Mouse (Mus musculus) heart, postnatal 0 days (tissue): Measurements from ENCODE around the gene Phox2a. TPM values are rescaled to one million over a fixed set of nuclear protein-coding genes. Genes with fewer than 3 reads are reported as not detected.

Experiments used
- ATAC-seq: fragments of 200-750 bp; cut with Nextera tagmentation; 2 replicates; pipeline ENCODE4 v1.8.0; 2017; ENCODE audit warnings: low read depth, moderate number of reproducible peaks, moderate library complexity; ENCODE audit not compliant: insufficient read depth
- DNase-seq: peaks from one replicate; pipeline ENCODE4 v3.0.0-alpha.2; 2016; ENCODE audit warnings: low spot score
- H3K27ac ChIP-seq: fragments of 300-500 bp; sonication (generic); 2 replicates; pipeline ENCODE4 v1.5.1; 2014; ENCODE audit warnings: low read depth, mild to moderate bottlenecking
- H3K27me3 ChIP-seq: fragments of 300-500 bp; sonication (generic); 2 replicates; pipeline ENCODE4 v1.6.1; 2014; ENCODE audit warnings: low read length, mixed read lengths; ENCODE audit not compliant: control insufficient read depth, insufficient read depth
- H3K36me3 ChIP-seq: fragments of 300-500 bp; sonication (generic); replicated peaks from 2 replicates; pipeline ENCODE4 v1.6.1; 2014; ENCODE audit warnings: low read length, mixed read lengths; ENCODE audit not compliant: control insufficient read depth, insufficient read depth
- H3K4me1 ChIP-seq: fragments of 300-500 bp; sonication (generic); 2 replicates; pipeline ENCODE4 v1.6.1; 2014; ENCODE audit warnings: antibody characterized with exemption; ENCODE audit not compliant: control insufficient read depth, insufficient read depth
- H3K4me2 ChIP-seq: fragments of 300-500 bp; sonication (generic); 2 replicates; pipeline ENCODE4 v1.6.1; 2014; ENCODE audit warnings: low read depth, mild to moderate bottlenecking, low read length, moderate library complexity
- H3K4me3 ChIP-seq: fragments of 300-500 bp; sonication (generic); 2 replicates; pipeline ENCODE4 v1.5.1; 2014; ENCODE audit warnings: low read depth, low read length
- H3K9ac ChIP-seq: fragments of 300-500 bp; sonication (generic); replicated peaks from 2 replicates; pipeline ENCODE4 v1.6.1; 2014; ENCODE audit warnings: low read depth, low read length, mixed read lengths
- H3K9me3 ChIP-seq: fragments of 300-500 bp; sonication (generic); replicated peaks from 2 replicates; pipeline ENCODE4 v1.6.1; 2016; ENCODE audit warnings: low read length; ENCODE audit not compliant: control insufficient read depth
- CTCF ChIP-seq: IDR thresholded peaks from 2 replicates; pipeline ENCODE4 v1.5.1; 2016; ENCODE audit warnings: antibody characterized with exemption, control low read depth, low read depth
- EP300 ChIP-seq: IDR thresholded peaks from 2 replicates; pipeline ENCODE4 v1.6.1; 2016; ENCODE audit warnings: antibody characterized with exemption, low read depth
- WGBS: fragments of 180-500 bp; shearing (Covaris S2); extraction: QIAGEN DNeasy Blood & Tissue Kit; methylation state at CpG from one replicate; pipeline ENCODE4 v1.1.7; 2014; 5-methylcytosine and 5-hydroxymethylcytosine counted together
- polyA plus RNA-seq: library from polyadenylated mRNA; unstranded; fragments of >200 nt; fragmentation: Nextera tagmentation; extraction: Ambion mirVana; gene quantifications from 2 replicates; pipeline ENCODE4 v1.2.1, GENCODE M21; 2015
- total RNA-seq: library from RNA; depleted of rRNA; stranded (reverse); fragments of >200 nt; gene quantifications from 2 replicates; pipeline ENCODE4 v1.2.3, GENCODE M21; 2014; ENCODE audit warnings: low replicate concordance

Gene Phox2a
- total and polyA plus RNA-seq, 2 experiments from 2014 or later, result 0.07 TPM; not detected in 1

DNA sequence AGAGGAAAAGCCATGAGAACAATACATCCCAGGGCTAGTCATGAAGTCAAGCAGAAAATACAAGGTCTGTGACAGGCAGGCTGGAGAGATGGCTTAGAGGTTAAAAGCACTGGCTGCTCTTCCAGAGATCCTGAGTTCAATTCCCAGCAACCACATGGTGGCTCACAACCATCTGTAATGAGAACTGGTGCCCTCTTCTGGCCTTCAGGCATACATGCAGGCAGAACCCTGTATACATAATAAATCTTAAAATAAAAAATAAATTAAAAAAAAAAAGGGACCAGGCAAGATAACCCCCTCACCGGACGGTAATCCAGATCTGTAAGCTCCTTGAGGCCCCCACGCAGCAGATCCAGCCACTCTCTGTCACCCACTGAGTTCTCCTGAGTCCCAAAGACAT lies 12.3 kb downstream of the Phox2a start:
- no peak for DNase-seq
- peaks cover 8% of the 10 kb centered on the region for H3K4me1 ChIP-seq
- WGBS, result 100% methylated on average over 3 of the region's 3 CpGs
- H3K4me2 ChIP-seq, result no peak overlapping the region
- TF ChIP-seq CTCF, result peak; percentile 10; the same call in 1 of the 2 replicates
- no peak for TF ChIP-seq EP300
- no peaks in the 10 kb centered on the region for H3K9me3 ChIP-seq
- H3K27ac ChIP-seq, result no peak overlapping the region
- H3K27me3 ChIP-seq, result no peaks in the 10 kb centered on the region
- ATAC-seq, result no peak
- H3K36me3 ChIP-seq, result peaks cover 83% of the 10 kb centered on the region
- H3K9ac ChIP-seq, result no peak overlapping the region
- H3K4me3 ChIP-seq, result no peak overlapping the region

DNA sequence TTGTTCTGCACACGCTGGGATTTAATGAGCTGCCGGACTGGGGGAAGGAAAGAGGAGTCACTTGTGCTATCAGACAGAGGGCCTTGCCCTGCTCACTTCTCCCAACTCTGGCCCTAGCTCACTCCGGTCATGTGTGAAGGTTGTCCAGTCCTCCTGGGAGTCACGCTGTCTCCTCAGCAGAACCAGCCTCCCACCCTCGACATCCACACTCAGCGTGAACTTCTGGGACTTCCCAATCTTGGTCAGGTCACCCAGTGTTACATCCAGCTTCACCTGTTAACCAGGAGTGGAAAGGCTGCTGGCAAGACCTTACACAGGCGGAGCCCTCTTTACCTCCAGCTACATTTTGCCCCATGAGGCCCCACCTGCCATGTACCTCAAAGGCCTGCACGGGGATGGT lies 13.3 kb downstream of the Phox2a start:
- H3K27ac ChIP-seq, result no peak overlapping the region
- WGBS, result 94% methylated on average over 8 of the region's 8 CpGs

DNA sequence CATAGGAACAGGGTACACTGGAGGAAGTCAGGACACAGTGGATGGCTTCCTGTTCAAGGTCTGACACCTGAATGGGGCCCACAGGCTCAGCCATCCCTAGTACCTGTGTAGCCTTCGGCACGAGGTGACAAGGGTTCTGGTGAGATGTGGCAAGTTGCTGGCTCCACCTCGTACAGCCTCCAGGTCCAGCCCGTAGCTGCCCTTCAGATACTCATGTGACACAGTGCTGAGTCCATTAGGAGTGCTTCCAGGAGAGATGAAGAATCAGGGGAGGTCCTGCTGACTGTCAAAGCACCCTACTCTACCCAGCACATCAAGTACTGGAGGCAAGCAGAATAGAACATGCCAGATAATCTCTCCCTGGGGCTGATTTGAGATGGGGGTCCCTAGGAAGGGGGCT lies 14.3 kb downstream of the Phox2a start:
- Histone ChIP-seq H3K9me3 (no peaks in the 10 kb centered on the region), H3K36me3 (peaks cover 63% of the 10 kb centered on the region), H3K27me3 (no peaks in the 10 kb centered on the region), H3K27ac (no peak overlapping the region), H3K4me1 (peaks cover 8% of the 10 kb centered on the region), H3K4me3 (no peak overlapping the region), H3K9ac (no peak overlapping the region), H3K4me2 (no peak overlapping the region)
- DNase-seq (no peak), ATAC-seq (no peak)
- TF ChIP-seq CTCF, result no peak
- no peak for TF ChIP-seq EP300
- WGBS, result 91% methylated on average over 4 of the region's 4 CpGs

More for the DNA sequence above, 13.3 kb downstream of the Phox2a start:
- no peak for DNase-seq
- H3K9me3 ChIP-seq, result no peaks in the 10 kb centered on the region
- TF ChIP-seq EP300 (no peak), CTCF (no peak)
- no peak overlapping the region for H3K9ac ChIP-seq
- no peak overlapping the region for H3K4me2 ChIP-seq
- no peaks in the 10 kb centered on the region for H3K27me3 ChIP-seq
- H3K4me3 ChIP-seq, result no peak overlapping the region
- ATAC-seq, result no peak
- peaks cover 8% of the 10 kb centered on the region for H3K4me1 ChIP-seq
- H3K36me3 ChIP-seq, result peaks cover 73% of the 10 kb centered on the region

DNA sequence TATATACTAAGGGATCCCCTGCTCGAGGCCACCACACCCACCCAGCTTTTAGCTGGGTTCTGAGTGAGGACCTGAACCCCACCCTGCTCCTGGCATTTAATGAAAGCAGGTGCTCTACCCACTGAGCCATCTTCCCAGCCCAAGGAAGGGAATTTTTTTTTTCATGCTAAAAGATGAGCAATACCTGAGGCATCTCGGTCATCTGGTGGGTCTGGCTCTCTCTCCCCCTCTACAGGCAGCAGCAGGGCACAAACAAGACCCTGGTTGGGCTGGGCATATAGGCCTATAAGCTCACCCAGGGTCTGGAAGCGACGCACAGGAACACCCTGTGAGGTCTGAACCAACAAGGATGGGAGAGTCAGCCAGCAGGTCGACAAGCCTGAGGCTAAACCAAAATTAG lies 15.2 kb downstream of the Phox2a start:
- Histone ChIP-seq H3K4me1 (peaks cover 8% of the 10 kb centered on the region), H3K36me3 (peaks cover 53% of the 10 kb centered on the region), H3K9me3 (no peaks in the 10 kb centered on the region), H3K9ac (no peak overlapping the region), H3K4me3 (no peak overlapping the region), H3K27ac (no peak overlapping the region), H3K27me3 (no peaks in the 10 kb centered on the region), H3K4me2 (no peak overlapping the region)
- 69% methylated on average over 5 of the region's 5 CpGs for WGBS
- DNase-seq, result no peak
- TF ChIP-seq EP300 (no peak), CTCF (no peak)
- ATAC-seq, result no peak

DNA sequence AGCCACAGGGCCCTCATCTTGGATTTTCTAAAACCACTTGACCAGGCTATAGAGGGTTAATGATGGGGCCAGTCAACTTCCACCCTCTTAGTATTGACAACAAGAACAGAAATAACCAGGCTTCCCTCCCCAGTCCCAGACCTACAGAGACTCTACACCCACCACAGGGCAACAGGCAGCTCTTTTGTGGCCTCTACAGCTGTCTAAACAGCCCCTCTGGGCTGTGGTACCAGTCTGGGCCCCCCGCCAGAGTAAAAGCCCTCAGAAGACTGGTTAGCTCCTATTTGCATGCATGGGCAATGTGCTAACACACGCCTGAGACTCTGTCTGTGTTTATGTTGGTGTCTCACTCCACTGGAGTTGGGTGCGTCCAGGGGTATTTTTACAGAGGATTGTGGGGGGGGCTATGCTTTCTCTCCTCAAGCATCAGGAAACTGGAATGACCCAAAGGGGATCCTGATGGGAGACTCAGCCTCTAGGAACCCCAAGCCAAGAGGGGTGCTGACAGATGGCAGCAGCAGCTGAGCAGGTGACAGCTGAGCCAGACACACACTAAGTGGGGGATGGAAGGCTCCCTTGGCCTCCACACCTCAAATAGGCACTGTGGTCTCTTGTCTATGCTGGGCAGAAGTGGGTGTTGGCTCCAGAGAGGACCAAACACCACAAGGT lies 15.9 kb downstream of the Phox2a start:
- Histone ChIP-seq H3K4me1 (peaks cover 8% of the 10 kb centered on the region), H3K36me3 (peaks cover 46% of the 10 kb centered on the region), H3K9ac (no peak overlapping the region), H3K4me3 (no peak overlapping the region), H3K9me3 (no peaks in the 10 kb centered on the region), H3K27me3 (no peaks in the 10 kb centered on the region), H3K4me2 (no peak overlapping the region), H3K27ac (0 out of 2 replicates have a peak overlapping the region, but pooled peaks have one; percentile 5)
- ATAC-seq, result no peak
- no peak for DNase-seq
- 37% methylated on average over 3 of the region's 3 CpGs for WGBS
- TF ChIP-seq EP300 (no peak), CTCF (no peak)

DNA sequence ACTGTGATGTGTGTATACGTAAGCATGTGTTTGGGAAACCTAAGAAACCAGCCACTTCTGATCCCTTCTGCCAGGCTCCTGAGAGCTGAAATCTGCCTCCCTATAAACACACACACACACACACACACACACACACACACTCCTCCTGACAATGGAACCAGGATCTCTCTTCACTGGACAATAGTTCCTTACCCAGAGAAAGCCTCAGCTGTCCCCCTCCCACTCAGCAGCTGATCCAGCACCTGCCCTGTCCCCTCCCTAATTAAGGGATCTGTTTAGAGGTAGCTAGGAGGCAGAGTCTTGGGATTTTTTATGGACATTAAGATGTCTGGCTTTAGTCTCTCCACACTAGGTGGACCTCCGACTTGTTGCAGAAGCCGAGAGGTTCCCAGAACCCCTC lies 16.8 kb downstream of the Phox2a start:
- no peak overlapping the region for H3K9ac ChIP-seq
- 0 out of 2 replicates have a peak overlapping the region, but pooled peaks have one; percentile 79 for H3K4me3 ChIP-seq
- peaks cover 8% of the 10 kb centered on the region for H3K4me1 ChIP-seq
- peak overlapping the region; percentile 89 for H3K4me2 ChIP-seq
- no peaks in the 10 kb centered on the region for H3K27me3 ChIP-seq
- peaks cover 38% of the 10 kb centered on the region for H3K36me3 ChIP-seq
- DNase-seq (no peak), ATAC-seq (no peak)
- WGBS, result 48% methylated on average over 3 of the region's 3 CpGs
- H3K27ac ChIP-seq, result 0 out of 2 replicates have a peak overlapping the region, but pooled peaks have one; percentile 5
- TF ChIP-seq CTCF (no peak), EP300 (no peak)
- H3K9me3 ChIP-seq, result no peaks in the 10 kb centered on the region
